Mouse (Mus musculus) ES-Bruce4 (cell line): ENCODE measurements around the gene Samd10.

Experiments used
- CTCF ChIP-seq: IDR thresholded peaks from one replicate; pipeline ENCODE4 v1.8.1; 2011; ENCODE audit warnings: low read depth, low read length
- EP300 ChIP-seq: IDR thresholded peaks from 2 replicates; pipeline ENCODE4 v1.6.1; 2011; ENCODE audit warnings: low read depth, low read length; ENCODE audit not compliant: insufficient read depth
- POLR2A ChIP-seq: IDR thresholded peaks from one replicate; pipeline ENCODE4 v1.8.1; 2011; ENCODE audit warnings: low read length; ENCODE audit not compliant: insufficient read depth

DNA sequence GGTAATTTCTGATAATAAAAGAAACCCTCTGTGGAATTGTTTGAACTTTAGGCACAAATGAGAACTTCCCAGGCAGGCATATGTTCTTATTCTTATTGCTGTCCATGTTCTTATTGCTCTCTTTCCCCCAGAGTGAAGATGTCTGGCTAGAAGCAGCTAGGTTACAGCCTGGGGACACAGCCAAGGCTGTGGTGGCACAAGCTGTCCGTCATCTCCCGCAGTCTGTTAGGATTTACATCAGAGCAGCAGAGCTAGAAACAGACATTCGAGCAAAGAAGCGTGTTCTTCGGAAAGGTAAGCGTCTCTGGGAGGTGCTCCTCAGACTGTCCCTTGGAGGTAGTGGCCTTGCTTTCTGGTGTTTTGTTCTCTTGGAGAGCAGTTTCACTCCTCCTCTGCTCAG lies 33.6 kb upstream of the Samd10 start:
- TF ChIP-seq POLR2A (no peak), CTCF (no peak), EP300 (no peak)
